Mouse (Mus musculus): ENCODE results near the gene Kremen1.

GRCm38 (mm10) chr11:5179391-5179790, 82.0 kb downstream of the Kremen1 start:
- no peak for TF ChIP-seq POLR2A (IDR thresholded peaks at IDR 0.05; ENCODE audit: borderline replicate concordance, control insufficient read depth, low read depth, low read length)
- TF ChIP-seq CTCF (IDR thresholded peaks at IDR 0.05; ENCODE audit: control insufficient read depth, insufficient read depth, low read length) = no peak

All from bone marrow, adult 2 months (tissue).